Mouse (Mus musculus) thymus, adult 2 months (tissue): ENCODE measurements around the gene Gal3st4.

Source experiments
- CTCF ChIP-seq: fragments of 200-500 bp; IDR thresholded peaks from 2 replicates; pipeline ENCODE4 v1.5.1; 2012; ENCODE audit warnings: mild to moderate bottlenecking, control low read depth, low read length, moderate library complexity, borderline replicate concordance; ENCODE audit not compliant: control insufficient read depth, poor library complexity, insufficient read depth; ENCODE audit errors: extremely low read depth
- POLR2A ChIP-seq: fragments of 200-500 bp; IDR thresholded peaks from 2 replicates; pipeline ENCODE4 v1.6.1; 2012; ENCODE audit warnings: mild to moderate bottlenecking, low read length, control low read depth, moderate library complexity; ENCODE audit not compliant: control insufficient read depth, poor library complexity, insufficient read depth; ENCODE audit errors: extremely low read depth

DNA sequence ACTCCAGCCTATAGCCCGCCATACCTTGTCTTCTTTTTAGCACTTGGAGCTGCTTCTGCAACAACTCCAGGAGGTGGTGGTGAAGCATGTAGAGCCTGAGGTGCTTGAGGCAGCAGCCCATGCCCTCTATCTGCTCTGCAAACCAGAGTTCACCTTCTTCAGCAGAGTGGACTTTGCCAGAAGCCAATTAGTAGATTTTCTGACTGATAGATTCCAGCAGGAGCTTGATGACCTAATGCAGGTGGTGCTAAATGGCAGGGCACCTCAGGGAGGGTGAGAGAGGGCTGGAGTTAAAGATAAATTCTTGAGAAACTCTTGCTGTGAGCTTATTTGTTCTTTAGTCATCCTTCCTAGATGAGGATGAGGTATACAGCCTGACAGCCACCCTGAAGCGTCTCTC is 27.0 kb upstream of the Gal3st4 start:
- TF ChIP-seq POLR2A: no peak
- TF ChIP-seq CTCF: no peak
